Mouse (Mus musculus) embryonic stem cell, embryonic (primary cell): ENCODE measurements around the gene Gm3646.

ENCODE experiments used
- CTCF ChIA-PET, 4 experiments: fragments of 300-600 bp in 2 of 4; fragments of 350-600 bp in 2 of 4; sonication (Branson Sonifier 250); formaldehyde crosslinking; loops; one replicate each; lab custom pipeline; 2022; ENCODE audit warnings: inconsistent platforms in 2 of 4; lab: Charles Lee
- POLR2A ChIA-PET, 4 experiments: fragments of 300-600 bp in 2 of 4; fragments of 350-600 bp in 2 of 4; sonication (Branson Sonifier 250); formaldehyde crosslinking; loops; one replicate each; lab custom pipeline; 2022; ENCODE audit warnings: antibody characterized with exemption in 4 of 4, inconsistent platforms in 1 of 4; lab: Charles Lee

The Gm3646 gene

DNA sequence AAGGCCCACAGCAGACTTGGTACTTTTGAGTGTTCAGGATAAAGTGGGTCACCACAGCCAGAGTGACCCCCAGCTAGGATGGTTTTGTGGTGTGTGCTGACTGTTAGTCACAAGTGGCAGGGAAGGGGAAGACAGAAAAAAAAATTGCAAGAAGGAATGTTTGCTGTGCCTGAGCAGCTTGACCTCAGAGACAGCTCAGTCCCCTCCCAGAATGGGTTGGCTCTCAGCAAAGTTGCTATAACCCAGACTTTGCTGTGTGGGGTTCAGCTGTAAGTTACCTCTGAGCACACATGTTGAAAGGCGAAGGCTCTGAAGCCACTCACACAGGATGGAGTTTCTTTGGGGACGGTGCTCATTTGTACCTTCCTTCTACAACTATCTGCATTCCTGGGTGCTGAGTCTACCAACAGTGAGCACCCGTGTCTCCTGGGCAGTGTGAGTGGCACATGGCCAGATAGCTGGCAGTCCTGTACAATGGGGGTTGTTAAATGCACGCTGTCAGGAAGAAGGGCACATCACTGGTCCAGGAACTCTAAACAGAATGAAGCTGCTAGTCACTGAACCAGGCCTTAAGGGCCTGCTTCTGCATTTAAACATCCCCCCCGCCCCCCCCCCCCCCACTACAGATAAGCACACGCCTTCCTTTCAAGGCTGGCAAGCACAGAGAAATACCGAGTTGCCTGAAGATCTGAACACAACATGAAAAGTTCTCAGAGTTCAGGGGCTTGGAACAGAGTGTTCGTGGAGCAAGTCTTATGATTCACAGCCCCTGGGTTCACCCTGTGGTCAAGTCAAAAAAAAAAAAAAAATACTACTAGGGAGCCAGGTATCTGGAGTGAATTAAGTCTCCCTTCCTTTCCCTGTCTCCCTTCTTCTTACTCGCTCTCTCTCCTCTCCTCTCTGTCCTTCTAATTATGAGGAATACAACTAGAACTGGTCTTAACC lies 45.6 kb downstream of the Gm3646 start:
- ChIA-PET CTCF (interaction anchor here in 2 of 4 experiments (0.6 to 0.7 kb wide), 2 partner anchors 19 to 1295 kb away, joined by 5 to 6 read pairs; no protein-coding TSS in a partner anchor), POLR2A (no interaction called here)

DNA sequence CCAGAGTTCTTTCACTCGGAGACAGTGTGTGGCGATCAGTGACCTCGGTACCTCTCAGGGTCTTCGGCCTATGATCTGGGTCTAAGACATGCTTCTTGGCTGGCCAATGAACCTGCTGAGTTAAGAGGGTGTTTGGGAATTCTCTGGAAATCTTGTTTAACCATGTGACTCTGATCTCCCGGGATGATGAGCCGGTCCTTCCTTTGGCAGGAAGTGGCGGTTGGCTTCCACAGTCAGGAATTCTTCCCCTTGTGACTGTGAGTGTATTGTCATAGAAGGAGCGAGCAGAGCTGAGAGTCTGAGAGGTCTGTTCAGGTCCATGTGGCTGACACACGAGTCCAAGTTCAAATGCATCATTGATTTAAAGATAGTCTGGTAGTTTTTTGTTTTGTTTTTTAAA lies 46.9 kb downstream of the Gm3646 start:
- ChIA-PET CTCF (interaction anchor here in 2 of 4 experiments (0.6 to 0.9 kb wide), 2 partner anchors 11 to 15 kb away, joined by 3 read pairs; no protein-coding TSS in a partner anchor), POLR2A (interaction anchor here in 2 of 4 experiments (0.6 to 1.2 kb wide), 2 partner anchors 144 to 182 kb away, joined by 3 read pairs; no protein-coding TSS in a partner anchor)

DNA sequence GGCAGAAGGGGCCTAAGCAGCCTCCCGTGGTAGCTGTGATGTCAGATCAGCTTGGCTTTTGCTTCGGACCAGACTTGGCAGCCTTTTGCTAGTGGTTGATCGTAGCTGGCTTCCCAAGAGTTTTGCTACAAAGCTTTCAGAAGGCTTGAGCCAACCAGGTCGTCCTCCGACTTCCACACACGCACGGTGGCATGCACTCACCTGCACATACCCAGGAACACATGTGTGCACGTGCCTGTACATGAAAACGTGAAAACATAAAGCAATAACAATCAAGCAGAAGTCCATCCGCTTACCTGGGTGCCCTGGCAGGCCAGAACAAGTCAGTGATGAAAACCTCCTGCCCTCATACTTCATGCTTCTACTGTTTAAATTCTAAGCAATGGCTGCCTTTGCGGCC lies 48.2 kb downstream of the Gm3646 start:
- ChIA-PET POLR2A (no interaction called here), CTCF (no interaction called here)

DNA sequence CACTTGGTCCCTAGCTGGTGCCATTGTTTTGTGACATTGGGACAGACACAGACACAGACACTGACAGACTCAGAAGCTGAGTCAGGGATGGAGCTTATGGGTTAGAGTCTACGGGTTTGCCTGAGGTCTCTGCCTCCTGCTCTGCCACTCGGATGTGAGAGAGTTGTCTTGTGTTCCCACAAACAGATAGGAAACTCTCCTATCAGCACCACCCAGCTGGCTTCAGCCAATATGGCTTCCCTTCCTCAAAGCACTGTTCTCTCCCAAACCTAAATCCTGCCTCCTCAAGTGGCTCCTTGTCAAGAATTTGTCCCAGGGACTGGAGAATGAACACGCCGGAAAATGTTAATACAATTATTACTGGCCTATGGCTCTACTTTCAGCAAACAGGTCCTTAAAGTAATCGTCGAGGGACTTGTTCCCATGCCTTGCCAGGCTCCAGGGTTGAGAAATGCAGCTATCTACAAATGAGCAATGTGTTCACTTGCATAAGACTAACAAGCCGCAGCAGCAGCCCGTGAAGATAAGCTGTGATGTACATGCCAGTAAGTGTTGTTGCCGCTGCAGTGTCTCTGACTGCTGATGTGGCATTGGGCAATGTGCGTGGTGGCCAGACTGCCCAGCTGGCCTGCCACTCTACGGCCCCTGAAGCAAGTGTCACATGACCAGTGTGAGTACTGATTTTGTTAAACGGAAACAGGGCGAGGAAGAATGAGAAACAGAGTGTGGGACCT lies 50.7 kb downstream of the Gm3646 start:
- ChIA-PET POLR2A (no interaction called here), CTCF (no interaction called here)
